Mouse (Mus musculus): Measurements from ENCODE around the gene Acbd3. TPM values are rescaled to one million over a fixed set of nuclear protein-coding genes. Genes with fewer than 3 reads are reported as not detected.
A peak's percentile ranks its signal among the peaks of the same experiment; 100 is the strongest.

Acbd3 gene
- polyA plus RNA-seq, 1 experiment from 2014 or later, result 25.8 TPM

DNA sequence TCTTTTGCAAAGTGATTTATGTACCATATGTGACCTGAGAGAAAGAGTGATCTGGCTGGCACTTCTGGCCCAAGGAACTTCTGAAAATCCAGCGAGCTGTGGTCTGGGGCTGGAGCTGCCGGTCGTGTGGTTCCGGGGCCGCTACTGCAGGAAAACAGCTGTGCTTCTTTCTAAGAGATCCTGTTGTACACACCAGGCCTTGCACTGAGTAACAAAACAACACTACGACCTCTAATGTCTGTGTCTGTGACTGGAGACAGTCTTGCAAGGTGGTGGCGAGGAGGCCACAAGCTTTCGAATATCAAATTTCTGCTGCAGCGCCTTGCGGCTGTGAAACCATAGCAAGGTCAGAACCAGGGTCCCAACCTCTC, 51.4 kb downstream of the Acbd3 start:
- Histone ChIP-seq H3K9me3 (no peaks in the 10 kb centered on the region), H3K4me1 (peaks cover 28% of the 10 kb centered on the region), H3K4me2 (peak overlapping the region; percentile 97), H3K4me3 (peak overlapping the region; percentile 74), H3K9ac (peak overlapping the region; percentile 69), H3K36me3 (replicated peaks) (no peaks in the 10 kb centered on the region), H3K27me3 (replicated peaks) (0 out of 2 replicates have a peak, but pooled peaks cover 4% of the 10 kb centered on the region), H3K27ac (peak overlapping the region; percentile 87)
- peak; percentile 48; the same call in 1 of the 2 replicates for ATAC-seq (replicated peaks)
- 9% methylated on average over 10 of the region's 10 CpGs for WGBS

DNA sequence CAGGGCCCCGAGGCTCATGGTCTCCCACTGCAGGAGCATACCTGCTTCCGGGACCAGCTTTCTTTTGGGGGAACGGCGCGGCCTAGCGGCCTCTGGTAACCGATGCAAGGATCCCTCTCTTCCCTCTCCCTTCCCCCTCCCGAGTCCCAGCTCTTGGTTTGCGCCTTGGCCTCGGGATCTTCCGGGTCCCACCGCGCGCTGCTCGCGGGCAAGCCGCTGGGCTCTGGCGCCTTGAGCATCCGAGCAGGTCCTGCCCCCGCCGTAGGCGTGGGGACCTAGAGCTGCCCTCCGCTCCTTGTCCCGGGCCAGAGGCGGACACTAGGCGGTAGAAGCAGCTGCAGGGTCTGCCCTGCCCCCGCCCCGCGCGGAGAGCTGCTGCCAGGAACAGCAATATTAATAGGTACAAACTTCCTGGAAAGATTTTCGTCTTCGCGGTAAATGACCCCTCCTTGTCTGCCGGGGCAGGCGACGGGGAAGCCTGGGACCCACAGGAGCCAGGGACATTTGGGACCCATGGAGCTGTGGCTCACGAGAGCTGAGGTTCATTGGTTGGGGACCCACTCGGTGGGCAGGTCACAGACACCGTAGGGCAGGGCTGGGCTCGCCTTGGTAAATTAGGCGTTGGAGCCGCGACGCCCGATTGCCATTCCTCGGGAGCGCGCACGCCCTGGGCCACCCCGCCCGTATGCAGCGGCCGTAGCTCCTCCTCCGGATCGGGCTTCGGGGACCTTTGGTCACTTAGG, 52.0 kb downstream of the Acbd3 start:
- Histone ChIP-seq H3K9me3 (no peaks in the 10 kb centered on the region), H3K4me1 (peaks cover 28% of the 10 kb centered on the region), H3K4me2 (peak overlapping the region; percentile 97), H3K27me3 (replicated peaks) (0 out of 2 replicates have a peak, but pooled peaks cover 4% of the 10 kb centered on the region), H3K4me3 (peak overlapping the region; percentile 74), H3K36me3 (replicated peaks) (no peaks in the 10 kb centered on the region), H3K27ac (peak overlapping the region; percentile 87), H3K9ac (peak overlapping the region; percentile 69)
- under 1% methylated on average over 56 of the region's 56 CpGs for WGBS
- peak; percentile 90 for ATAC-seq (replicated peaks)

GRCm38 (mm10) chr1:180778403-180778754, 52.5 kb downstream of the Acbd3 start:
- Histone ChIP-seq H3K36me3 (replicated peaks) (no peaks in the 10 kb centered on the region), H3K9me3 (no peaks in the 10 kb centered on the region), H3K27me3 (replicated peaks) (0 out of 2 replicates have a peak, but pooled peaks cover 4% of the 10 kb centered on the region), H3K27ac (peak overlapping the region; percentile 87), H3K9ac (peak overlapping the region; percentile 69), H3K4me3 (peak overlapping the region; percentile 74), H3K4me1 (peaks cover 28% of the 10 kb centered on the region), H3K4me2 (peak overlapping the region; percentile 97)
- ATAC-seq (replicated peaks), result peak; percentile 47
- WGBS, result 1% methylated on average over 13 of the region's 13 CpGs

DNA sequence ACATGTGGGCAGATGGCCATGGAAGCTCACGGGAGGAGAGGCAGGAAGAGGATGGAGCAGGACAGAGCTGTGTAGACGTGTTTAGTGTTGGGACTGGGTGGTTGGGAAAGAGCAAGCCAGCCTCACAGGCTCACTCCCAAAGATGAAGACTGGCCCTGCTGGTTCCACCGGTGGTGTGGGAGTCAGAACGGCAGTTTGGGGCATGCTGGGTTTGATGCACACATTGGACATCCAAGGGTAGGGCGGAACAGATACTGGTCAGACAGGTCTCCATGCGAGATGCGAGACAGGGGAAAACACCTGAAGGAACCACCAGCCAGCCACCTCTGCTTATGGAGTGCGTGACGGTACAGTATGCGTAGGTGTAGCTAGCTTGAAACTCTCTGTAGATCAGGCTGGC, 53.1 kb downstream of the Acbd3 start:
- no peak overlapping the region for H3K27ac ChIP-seq
- H3K9ac ChIP-seq, result no peak overlapping the region
- peak overlapping the region; percentile 97 for H3K4me2 ChIP-seq
- no peaks in the 10 kb centered on the region for H3K9me3 ChIP-seq
- H3K27me3 ChIP-seq (replicated peaks), result 0 out of 2 replicates have a peak, but pooled peaks cover 4% of the 10 kb centered on the region
- H3K4me1 ChIP-seq, result peaks cover 28% of the 10 kb centered on the region
- H3K36me3 ChIP-seq (replicated peaks), result no peaks in the 10 kb centered on the region
- no peak overlapping the region for H3K4me3 ChIP-seq
- 80% methylated on average over 10 of the region's 10 CpGs for WGBS
- ATAC-seq (replicated peaks), result no peak

DNA sequence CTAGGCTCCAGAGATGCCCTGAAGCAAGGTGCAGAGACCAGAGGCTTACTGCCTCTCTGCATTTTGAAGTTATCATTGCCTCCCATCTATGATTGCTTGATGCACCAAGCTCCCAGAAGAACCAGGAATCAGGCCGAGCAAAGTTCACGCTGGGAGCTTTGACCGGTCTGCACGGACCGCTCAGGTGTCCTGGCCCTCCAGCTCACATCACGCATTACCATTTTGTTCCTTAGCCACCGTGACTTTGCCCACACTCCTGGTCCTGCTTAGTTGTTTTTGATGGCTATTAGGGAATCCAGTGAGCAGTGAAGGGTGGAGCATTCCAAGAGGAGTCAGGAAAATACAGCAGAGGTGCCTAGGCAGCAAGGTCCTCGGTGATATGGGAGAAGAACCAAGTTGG, 54.4 kb downstream of the Acbd3 start:
- Histone ChIP-seq H3K9ac (no peak overlapping the region), H3K9me3 (no peaks in the 10 kb centered on the region), H3K4me2 (no peak overlapping the region), H3K4me1 (peaks cover 28% of the 10 kb centered on the region), H3K27ac (no peak overlapping the region), H3K4me3 (no peak overlapping the region), H3K36me3 (replicated peaks) (no peaks in the 10 kb centered on the region), H3K27me3 (replicated peaks) (0 out of 2 replicates have a peak, but pooled peaks cover 4% of the 10 kb centered on the region)
- WGBS, result 90% methylated on average over 8 of the region's 8 CpGs
- ATAC-seq (replicated peaks), result no peak

DNA sequence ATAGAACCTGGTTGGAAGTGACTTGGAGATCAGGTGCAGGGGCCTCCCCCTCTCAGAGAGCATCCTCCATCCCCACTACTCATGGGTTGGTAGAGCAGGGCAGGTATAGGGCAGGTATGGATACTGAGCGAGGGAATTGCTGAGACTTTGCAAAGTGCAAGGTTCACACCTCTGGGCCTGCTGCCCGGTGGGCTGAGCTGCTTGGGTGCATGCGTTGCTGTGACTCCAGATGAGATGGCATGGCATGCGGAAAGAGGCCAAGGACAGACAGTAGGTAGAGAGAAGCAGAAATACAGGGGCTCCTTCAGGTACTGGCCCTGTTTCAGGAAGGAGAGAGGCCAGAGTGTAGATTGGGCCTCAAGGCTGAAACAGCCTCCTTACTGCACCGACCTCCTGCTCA, 55.4 kb downstream of the Acbd3 start:
- Histone ChIP-seq H3K4me1 (peaks cover 20% of the 10 kb centered on the region), H3K4me3 (no peak overlapping the region), H3K9me3 (no peaks in the 10 kb centered on the region), H3K36me3 (replicated peaks) (no peaks in the 10 kb centered on the region), H3K27ac (no peak overlapping the region), H3K9ac (no peak overlapping the region), H3K4me2 (no peak overlapping the region), H3K27me3 (replicated peaks) (0 out of 2 replicates have a peak, but pooled peaks cover 4% of the 10 kb centered on the region)
- WGBS, result 90% methylated on average over 5 of the region's 5 CpGs
- no peak for ATAC-seq (replicated peaks)

DNA sequence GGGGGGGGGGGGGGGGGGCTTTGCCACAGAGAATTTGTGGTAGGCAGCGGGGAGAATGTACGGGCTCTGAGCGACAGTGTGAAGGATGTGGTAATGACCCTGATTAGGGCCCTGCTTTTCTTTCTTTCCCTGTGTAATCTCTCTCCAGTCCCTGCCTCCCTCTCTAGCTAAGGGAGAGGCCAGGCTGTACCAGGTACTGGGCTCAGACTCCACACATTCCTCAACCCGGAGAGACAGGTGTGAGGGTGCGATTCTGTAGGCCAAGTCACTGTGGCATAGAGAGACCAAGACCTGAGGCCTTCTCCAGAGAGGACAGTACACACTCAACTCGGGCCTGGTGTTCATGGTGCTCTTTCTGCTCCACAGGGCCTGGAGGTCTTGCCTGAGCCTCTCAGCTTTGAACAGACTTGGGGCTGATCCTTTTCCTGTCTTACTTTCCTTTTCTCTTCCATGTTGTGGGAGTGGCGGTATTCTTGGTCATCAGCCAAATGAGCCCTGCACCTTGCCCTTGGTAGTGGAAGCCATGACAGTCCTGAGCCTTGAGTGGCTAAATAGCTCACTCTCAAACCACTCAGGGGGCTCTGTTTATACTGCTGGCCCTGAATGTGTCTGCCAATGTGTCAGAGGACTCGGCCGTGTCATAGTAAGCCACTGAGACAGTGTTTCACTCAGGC, 57.2 kb downstream of the Acbd3 start:
- Histone ChIP-seq H3K4me1 (0 out of 2 replicates have a peak, but pooled peaks cover 7% of the 10 kb centered on the region), H3K36me3 (replicated peaks) (no peaks in the 10 kb centered on the region), H3K4me3 (no peak overlapping the region), H3K4me2 (no peak overlapping the region), H3K9ac (no peak overlapping the region), H3K27ac (no peak overlapping the region), H3K27me3 (replicated peaks) (0 out of 2 replicates have a peak, but pooled peaks cover 4% of the 10 kb centered on the region), H3K9me3 (no peaks in the 10 kb centered on the region)
- WGBS, result 52% methylated on average over 9 of the region's 9 CpGs
- no peak for ATAC-seq (replicated peaks)

- no peak for ATAC-seq (replicated peaks)
- 0 out of 2 replicates have a peak, but pooled peaks cover 4% of the 10 kb centered on the region for H3K27me3 ChIP-seq (replicated peaks)
- H3K27ac ChIP-seq, result no peak overlapping the region
- H3K4me1 ChIP-seq, result 0 out of 2 replicates have a peak, but pooled peaks cover 4% of the 10 kb centered on the region
- no peaks in the 10 kb centered on the region for H3K9me3 ChIP-seq
- H3K36me3 ChIP-seq (replicated peaks), result no peaks in the 10 kb centered on the region
- H3K4me2 ChIP-seq, result no peak overlapping the region
- no peak overlapping the region for H3K4me3 ChIP-seq
- no peak overlapping the region for H3K9ac ChIP-seq
- WGBS, result 12% methylated on average over 3 of the region's 3 CpGs
These were observed 57.7 kb downstream of the Acbd3 start for GRCm38 (mm10) chr1:180783580-180783928.

DNA sequence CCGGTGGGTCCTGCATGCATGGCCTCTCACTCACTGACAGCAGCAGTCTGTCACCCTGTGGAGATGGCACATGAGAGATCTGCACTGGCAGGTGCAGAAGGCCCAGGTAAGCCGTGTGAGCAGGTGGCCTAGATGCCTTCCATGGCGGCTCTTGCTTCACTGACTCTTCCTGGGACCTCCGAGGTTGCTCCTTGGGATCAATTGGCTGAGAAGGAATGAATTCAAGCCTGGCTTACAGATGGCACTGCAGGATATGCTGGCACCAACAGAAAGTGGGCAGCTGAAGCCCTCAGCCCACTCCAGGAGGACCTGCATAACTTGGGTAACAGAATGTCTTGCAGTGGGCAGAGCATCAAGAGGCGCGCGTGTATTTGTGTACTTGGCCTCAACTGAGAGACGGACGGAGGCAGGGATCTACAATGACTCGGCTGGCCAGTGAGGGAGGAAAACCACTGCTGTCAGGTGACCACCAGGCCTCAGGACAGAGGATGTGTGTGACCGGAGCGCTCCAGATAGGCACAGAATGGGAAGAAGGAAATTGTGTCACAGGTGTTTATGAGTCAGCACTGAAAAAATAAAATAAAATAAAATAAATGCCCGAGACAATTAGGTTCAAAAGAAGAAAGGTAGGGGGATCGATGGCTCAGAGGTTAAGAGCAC, 66.1 kb downstream of the Acbd3 start:
- H3K9me3 ChIP-seq, result no peaks in the 10 kb centered on the region
- ATAC-seq (replicated peaks), result no peak
- H3K27ac ChIP-seq, result no peak overlapping the region

GRCm38 (mm10) chr1:180792814-180793213, 67.0 kb downstream of the Acbd3 start:
- no peaks in the 10 kb centered on the region for H3K9me3 ChIP-seq
- no peak overlapping the region for H3K9ac ChIP-seq
- no peak overlapping the region for H3K4me3 ChIP-seq
- no peaks in the 10 kb centered on the region for H3K36me3 ChIP-seq (replicated peaks)
- H3K27ac ChIP-seq, result no peak overlapping the region
- peaks cover 8% of the 10 kb centered on the region for H3K4me1 ChIP-seq
- WGBS, result 88% methylated on average over 4 of the region's 4 CpGs
- H3K4me2 ChIP-seq, result no peak overlapping the region
- 0 out of 2 replicates have a peak, but pooled peaks cover 5% of the 10 kb centered on the region for H3K27me3 ChIP-seq (replicated peaks)
- no peak for ATAC-seq (replicated peaks)

More for the DNA sequence above, 66.1 kb downstream of the Acbd3 start:
- Histone ChIP-seq H3K9ac (no peak overlapping the region), H3K4me2 (no peak overlapping the region), H3K4me3 (no peak overlapping the region), H3K36me3 (replicated peaks) (no peaks in the 10 kb centered on the region), H3K4me1 (peaks cover 8% of the 10 kb centered on the region), H3K27me3 (replicated peaks) (0 out of 2 replicates have a peak, but pooled peaks cover 5% of the 10 kb centered on the region)
- WGBS, result 85% methylated on average over 14 of the region's 14 CpGs

GRCm38 (mm10) chr1:180793445-180794117, 67.7 kb downstream of the Acbd3 start:
- peak; percentile 20; the same call in 1 of the 2 replicates for ATAC-seq (replicated peaks)
- H3K36me3 ChIP-seq (replicated peaks), result no peaks in the 10 kb centered on the region
- H3K27ac ChIP-seq, result no peak overlapping the region
- H3K4me3 ChIP-seq, result peak overlapping the region; percentile 32
- peak overlapping the region; percentile 29; the same call in 1 of the 2 replicates for H3K9ac ChIP-seq
- 14% methylated on average over 18 of the region's 18 CpGs for WGBS
- H3K4me2 ChIP-seq, result peak overlapping the region; percentile 60
- H3K9me3 ChIP-seq, result no peaks in the 10 kb centered on the region
- H3K27me3 ChIP-seq (replicated peaks), result 0 out of 2 replicates have a peak, but pooled peaks cover 5% of the 10 kb centered on the region
- H3K4me1 ChIP-seq, result peaks cover 8% of the 10 kb centered on the region

Data from midbrain, embryonic 15.5 days (tissue).